Mouse (Mus musculus) 3T3-L1 (cell line): ENCODE measurements at regions not wholly inside any gene's neighbourhood (a gene's known extent, or its start where the extent isn't known, plus 50 kb on each side); places are given as distances from the start of the nearest gene placed in this dataset.
"Not testable (repeated sequence)": the region's sequence is repeated elsewhere in the genome, so short reads cannot be mapped to it uniquely, and the experiment has no call there.

Experiments
- DNase-seq: peaks from one replicate; pipeline ENCODE4 v3.0.0-alpha.2; 2015; ENCODE audit warnings: low read depth, low spot score

GRCm38 (mm10) chr14:52622184-52622583 lies 126.6 kb upstream of the Olfr1507 start:
- DNase-seq: no peak

GRCm38 (mm10) chr14:52580319-52580718 lies 84.8 kb upstream of the Olfr1507 start:
- DNase-seq: no peak

DNA sequence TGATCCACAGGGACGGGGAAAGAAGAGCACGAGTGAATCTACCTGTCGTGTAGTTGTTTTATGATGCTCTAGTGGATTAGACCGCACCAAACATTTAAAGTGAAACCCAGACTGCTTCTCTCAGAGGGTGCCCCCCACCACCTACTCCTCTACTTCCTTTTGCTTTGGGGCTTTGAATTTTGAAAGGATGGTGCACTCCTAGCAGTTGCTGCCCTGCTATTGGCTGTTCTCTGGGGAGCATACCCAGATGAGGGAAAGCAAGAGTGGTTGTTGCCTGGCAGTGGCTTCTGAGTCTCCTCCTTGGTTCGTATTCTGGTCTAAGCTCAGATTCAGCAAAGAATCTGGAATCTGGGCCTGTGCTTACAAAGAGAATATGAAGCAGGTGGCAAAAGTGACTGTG lies 71.4 kb upstream of the Olfr1507 start:
- no peak for DNase-seq

DNA sequence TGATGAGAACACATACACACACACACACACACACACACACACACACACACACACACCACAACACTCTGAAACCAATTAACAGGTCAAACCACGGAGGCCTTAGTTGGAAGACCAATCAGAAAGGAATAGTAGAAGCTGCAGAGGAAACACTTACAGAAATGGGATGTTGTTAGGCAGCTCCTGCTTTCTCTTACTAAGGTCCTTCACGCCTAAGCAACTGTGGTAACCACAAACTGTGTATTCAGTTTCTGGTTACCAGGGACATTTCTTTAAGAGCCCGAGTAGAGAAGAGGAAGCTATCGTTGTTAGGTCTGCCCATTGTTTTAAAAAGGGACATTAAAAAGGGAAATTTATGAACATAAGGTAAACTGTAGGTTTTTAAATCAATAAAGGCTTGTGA lies 70.1 kb upstream of the Olfr1507 start:
- no peak for DNase-seq

DNA sequence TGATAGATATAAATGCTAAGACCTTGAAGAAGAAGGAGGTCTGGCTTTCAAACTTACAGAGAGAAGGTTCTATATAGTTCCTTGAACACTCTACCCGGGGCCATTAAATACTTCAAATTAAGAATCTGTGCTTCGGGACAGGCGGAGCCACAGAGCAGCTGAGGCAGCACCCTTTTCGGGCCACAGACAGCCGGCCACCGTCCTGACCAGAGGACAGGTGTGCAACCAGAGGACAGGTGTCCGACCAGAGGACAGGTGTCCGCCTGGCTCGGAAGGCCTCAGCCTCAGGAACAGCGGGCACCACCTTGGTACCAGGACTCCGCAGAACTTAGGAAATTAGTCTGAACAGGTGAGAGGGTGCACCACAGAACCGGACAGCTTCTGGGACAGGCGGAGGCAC lies 60.8 kb upstream of the Olfr1507 start:
- not testable (repeated sequence) for DNase-seq

DNA sequence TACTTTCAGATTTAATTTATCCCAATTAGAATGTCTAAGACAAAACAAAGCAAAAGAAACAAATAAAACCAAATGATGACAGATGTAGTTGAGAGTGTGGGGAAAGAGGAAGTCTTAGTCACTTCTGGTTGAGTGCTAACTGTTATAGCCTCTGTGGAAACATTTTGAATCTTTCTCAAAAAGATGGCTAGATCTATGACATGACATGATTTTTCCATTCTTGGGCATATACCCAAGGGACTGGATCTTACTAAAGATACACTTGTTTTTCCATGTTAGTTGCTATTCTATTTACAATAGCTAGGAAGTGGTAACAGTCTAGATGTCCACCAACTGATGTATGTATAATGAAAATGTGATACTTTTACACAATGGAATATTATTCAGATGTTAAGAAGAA lies 57.9 kb upstream of the Olfr1507 start:
- no peak for DNase-seq

- DNase-seq: no peak
These were observed 52.4 kb upstream of the Olfr1507 start for GRCm38 (mm10) chr14:52547933-52548332.
